Mouse (Mus musculus): ENCODE measurements around the gene Slc6a13.
A peak's percentile ranks its signal among the peaks of the same experiment; 100 is the strongest.

The Slc6a13 gene

DNA sequence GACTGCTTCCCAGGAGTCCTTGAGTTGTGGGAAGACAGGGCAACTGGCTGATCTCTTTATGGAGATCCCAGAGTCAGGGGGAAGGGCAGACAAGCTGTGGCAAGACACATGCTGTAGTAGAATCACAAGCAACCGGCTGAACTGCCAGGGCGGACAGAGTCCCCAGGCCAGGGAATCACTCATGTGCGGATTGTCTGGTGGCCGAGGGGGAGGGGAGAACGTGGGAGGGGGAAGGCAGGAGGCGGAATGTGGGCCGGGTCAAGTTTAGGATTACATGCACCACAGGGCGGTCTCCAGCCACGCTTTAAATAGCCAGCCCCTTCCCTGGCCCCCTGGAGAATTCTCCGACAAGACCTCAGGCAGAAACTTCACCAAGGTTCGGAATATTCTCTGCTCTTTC lies at the start of gene Slc6a13:
TSS of gene Slc6a13 (plus strand) at position 274 of the 400 bp plus-strand sequence.
- peak; percentile 67 for DNase-seq (ENCODE audit: extremely low spot score, low spot score)

DNA sequence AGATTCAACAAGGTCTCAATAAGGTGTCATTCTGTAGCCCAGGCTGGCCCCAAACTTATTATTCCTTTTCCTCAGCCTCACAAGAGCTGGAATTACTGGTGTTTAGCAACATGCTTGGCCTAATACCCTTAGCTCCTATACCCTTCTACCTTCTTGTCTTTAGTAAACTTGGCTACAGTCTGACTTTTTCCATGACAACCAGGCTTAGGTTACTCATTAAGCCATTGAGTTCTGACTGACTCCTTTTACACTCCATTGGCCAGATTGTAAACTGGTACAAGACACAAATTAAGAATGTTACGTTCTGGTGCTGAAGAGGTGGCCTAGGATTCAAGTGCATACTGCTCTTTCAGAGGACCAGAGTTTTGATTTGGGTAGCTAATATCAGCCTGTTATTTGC lies 49.6 kb upstream of the Slc6a13 start:
- DNase-seq (ENCODE audit: extremely low spot score, low spot score): no peak

DNA sequence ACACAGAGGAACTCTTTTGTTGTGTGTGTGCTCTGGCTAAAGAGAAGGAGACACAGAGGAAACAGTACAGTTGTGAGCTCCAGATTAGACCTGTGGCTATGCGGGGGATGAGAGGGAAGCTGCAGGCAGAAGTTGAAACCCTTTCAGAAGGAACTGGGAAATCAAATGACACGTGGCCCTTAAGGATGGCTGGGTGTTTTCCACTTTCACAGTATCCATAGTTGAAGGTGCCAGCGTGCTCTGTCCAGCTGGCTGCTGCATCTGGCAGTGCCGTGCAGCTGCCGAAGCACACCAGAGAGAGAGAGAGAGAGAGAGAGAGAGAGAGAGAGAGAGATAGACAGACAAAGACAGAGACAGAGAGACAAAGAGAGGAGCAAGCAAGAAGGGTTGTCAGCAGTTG lies 48.8 kb upstream of the Slc6a13 start:
- no peak for DNase-seq (ENCODE audit: extremely low spot score, low spot score)

DNA sequence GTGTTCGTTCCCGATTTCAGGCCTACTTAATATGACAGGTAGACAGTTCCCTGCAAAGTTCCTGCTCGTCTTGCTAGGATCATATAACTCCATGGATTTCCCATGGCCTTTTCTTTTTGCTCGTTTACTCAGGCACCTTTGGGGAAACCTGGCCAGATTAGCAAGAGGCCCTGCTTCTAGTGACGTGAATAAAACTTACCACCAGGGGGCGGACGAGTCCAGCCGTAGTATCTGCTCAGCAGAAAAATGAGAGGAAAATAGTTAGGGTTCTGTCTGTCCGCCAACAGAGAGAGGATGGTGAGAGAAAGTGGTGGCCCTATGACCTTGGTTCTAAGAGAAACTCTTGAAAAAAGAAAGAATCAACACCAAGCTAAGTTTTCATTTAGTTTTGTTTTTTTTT lies 39.5 kb upstream of the Slc6a13 start:
- peak; percentile 63 for DNase-seq (ENCODE audit: extremely low spot score, low spot score)

DNA sequence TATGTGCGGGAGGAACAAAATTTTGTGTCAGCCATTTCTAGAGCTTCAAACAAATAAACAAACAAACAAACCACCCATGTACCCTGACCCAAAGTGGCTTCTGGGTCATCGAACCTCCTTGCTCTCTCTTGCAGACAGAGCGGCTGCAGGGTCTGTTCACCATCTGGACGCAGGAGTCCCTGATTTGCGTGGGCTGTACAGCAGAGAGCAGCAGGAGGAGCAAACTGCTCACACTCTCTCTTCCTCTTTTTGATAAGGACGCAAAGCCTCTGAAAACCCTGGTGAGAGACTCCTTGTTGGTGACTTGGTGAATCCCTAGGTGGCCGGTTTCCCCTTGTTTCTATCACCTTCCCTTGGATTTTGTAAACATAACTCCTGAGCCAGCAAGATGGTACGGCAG lies 38.8 kb upstream of the Slc6a13 start:
- no peak for DNase-seq (ENCODE audit: extremely low spot score, low spot score)

DNA sequence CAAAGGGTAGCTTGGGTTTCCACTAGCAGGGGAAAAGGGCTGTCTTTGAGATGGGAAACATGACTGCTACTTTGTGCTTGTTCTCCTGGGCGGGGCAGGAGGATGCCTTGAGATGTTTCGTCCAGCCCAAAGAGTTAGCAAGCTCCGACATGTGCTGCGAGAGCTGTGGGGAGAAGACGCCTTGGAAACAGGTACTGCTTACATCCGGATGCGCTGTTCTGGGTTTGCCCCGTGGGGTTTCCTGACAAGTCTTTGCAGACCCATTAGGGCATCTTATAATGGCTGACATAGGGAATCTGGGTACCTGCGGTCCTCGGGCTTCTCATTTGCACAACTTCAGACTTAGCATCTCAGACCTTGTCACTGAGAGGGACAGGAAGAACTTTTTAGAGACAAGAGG lies 38.0 kb upstream of the Slc6a13 start:
- no peak for DNase-seq (ENCODE audit: extremely low spot score, low spot score)

DNA sequence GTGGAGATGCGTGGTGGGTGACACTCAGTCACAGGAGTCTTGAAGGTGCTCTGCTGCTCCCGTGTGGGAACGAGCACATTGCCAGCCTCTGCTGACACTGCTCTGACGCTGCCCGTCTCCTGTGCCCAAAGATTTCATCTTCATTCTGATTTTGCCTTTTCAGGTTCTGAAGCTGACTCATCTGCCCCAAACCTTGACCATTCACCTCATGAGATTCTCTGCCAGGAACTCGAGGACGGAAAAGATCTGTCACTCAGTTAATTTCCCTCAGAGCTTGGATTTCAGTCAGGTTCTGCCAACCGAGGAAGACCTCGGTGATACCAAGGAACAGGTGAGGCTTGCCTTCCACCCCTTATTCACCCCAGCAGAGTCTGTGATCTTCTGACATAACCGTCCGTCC lies 37.5 kb upstream of the Slc6a13 start:
- DNase-seq (ENCODE audit: extremely low spot score, low spot score): no peak

DNA sequence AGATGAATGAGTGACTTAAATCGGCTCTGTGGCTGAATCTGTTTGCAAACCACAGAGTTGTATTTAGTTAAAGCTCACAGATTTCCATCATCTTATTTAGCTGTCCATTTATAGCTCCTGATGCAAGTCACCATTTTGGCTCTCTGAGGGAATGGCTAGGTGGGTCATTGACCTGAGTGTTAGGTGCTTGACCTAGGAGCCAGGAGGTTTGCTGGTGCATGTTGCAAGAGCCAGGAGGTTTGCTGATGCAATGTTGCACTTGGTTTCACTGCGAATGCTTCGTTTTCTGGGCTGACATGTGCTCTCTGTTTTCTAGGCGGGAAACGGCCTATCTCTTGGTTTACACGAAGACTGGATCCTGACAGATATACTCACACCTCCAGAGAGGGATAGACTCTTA lies 29.9 kb upstream of the Slc6a13 start:
- DNase-seq (ENCODE audit: extremely low spot score, low spot score): no peak

DNA sequence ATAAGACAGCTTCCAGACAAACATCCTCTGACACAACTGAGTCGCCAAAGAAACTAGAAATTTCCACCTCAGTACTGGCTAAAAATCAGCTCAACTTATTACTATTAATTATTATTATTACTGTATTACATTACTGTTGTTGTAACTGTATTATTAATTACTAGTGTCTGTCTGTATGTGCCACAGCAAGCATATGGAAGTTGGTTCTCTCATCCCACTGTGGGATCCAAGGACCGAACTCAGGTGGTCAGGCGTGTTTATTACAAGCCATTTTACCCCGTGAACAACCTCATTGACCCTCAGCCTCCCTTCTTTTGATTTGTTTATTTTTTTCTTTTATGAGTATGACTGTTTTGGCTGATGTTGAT lies 28.3 kb upstream of the Slc6a13 start:
- no peak for DNase-seq (ENCODE audit: extremely low spot score, low spot score)

DNA sequence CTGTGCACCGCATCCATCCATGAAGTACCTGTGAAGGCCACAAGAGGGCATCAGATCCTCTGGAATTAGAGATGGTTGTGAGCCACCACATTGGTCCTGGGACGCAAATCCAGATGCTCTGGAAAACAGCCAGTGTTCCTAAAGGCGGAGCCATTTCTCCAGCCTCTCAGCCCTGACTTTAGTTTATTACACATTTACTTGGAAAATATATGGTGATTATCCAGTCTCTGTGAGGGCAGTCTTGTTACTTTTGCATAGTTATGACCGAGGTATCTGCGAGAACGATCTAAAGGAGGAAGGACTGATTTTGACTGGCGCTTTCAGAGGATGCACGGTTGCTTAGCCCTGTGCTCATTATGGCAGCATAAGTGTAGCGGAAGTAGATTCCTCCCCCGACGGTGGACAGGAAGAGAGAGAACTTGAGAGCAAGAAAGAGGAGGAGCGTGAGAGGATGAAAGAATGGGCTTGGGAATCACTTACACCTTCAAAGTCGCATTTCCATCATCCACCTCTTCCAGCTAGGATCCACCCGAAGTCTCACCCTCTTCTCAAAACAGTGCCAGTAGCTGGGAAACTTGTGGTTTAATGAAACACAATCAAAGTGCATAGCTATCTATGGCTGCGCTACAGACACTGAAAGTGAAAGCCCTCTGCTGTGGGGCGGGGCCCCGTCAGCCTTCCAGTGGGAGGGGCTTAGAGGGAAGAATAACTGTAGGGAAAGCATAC lies 27.8 kb upstream of the Slc6a13 start:
- DNase-seq (ENCODE audit: extremely low spot score, low spot score): peak; percentile 88

DNA sequence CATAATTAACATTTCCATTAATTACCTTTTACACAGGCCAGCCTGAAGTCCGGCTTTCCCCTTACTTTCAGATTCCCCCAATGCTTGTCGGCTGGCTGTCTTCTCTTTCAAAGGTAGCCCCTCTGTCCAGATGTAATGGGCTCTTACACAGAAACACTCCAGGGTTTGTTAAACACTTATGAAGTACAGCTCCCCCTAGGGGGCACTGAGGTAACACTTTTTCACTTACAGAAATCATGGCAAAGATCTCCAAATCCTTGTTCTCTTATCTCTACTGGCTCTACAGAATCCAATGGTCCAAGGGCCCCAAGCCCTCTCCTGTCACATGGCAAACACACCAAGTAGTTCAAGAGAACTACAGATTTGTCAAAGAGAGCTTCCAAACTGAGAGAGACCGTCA lies 25.7 kb upstream of the Slc6a13 start:
- DNase-seq (ENCODE audit: extremely low spot score, low spot score): no peak

DNA sequence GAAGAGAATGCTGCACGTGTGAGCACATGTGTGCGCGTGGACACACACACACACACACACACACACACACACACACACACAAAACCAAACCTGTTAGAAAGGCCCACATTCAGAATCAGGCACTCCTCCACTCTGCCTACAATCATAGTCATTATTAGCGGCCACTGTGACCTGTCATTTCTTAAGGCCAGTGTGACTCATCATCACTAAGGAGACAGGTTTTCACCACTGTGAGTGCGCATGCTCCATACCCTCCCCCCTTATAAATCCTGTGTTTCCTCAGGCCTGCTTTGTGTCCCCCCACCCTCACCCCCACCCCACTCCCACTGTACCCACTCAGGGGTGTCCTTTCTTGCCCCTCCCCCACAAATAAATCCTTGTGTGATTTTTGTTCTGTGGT lies 15.9 kb upstream of the Slc6a13 start:
- DNase-seq (ENCODE audit: extremely low spot score, low spot score): no peak

DNA sequence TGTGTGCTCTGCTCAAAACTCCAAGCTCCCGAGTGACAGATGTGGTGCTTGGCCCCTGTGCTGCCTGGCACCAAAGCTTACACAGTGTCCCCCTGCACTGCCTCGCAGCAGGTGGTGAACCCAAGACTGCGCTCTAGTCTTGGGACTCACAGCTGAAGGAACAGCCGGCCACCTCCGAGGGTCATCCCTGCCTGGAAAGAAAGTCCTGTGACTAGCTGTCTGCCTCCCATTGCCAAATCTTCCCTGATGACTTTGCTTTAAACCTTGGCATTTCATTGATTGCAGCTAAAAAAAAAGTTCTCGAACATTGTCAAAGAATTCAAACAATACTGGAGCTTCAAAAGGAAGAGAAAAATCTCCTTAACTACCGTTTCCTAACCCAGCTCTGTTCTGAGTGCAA lies 710 bp upstream of the Slc6a13 start:
- DNase-seq (ENCODE audit: extremely low spot score, low spot score): no peak

DNA sequence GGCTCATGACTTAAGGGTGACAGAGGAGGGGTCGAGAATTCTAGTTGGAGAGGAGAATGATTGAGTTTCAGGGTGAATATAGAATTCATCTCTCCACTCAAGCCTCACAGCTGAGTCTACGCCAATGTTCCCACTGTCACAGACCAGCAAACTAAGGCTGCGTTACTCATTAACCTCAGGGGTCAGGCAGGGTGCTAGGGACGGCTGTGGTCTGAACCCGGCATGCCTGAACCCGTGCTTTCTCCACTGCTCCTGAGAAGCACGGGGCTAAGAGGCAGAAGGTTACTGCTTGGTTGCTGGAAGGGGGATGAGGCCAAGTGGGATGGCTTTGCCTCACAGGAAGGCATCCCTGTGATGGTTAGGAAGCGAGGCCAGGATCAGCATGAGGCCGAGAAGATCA lies 477 bp downstream of the Slc6a13 start:
- no peak for DNase-seq (ENCODE audit: extremely low spot score, low spot score)

DNA sequence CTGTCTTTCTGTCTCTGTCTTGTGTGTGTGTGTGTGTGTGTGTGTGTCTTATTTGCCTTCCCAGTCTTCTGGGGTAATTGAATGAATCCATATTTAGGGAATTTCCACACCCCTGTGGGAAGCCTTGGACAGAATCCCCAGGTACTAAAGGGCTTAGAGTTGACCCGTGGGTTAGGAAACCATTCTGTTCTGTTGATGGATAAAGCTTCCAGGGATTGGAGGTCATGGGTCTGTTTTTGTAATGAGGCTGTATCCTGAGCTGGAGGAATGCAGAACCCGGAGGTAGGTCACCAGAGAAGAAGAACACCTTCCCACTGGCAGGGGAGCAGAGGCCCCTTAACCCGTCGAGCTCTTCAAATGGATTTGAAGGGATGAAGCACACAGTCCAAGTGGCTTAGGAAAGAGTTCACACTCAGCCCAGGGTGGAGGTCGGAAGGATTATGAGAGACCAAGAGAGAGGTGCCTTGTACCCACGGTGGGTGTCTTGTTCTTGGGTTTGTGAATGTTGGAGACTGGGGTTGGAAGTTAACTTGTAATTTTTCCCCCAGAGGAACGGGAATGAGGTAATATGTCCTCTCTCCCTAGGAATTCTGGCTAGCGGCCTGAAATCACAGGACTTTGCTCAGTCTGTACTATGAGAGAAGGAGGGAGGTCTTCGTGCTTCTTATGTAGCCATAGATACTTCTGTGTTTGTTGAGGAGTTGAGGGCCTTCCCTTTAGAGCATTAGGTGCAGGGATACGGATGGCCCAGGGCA lies 3.6 kb downstream of the Slc6a13 start:
- no peak for DNase-seq (ENCODE audit: extremely low spot score, low spot score)

DNA sequence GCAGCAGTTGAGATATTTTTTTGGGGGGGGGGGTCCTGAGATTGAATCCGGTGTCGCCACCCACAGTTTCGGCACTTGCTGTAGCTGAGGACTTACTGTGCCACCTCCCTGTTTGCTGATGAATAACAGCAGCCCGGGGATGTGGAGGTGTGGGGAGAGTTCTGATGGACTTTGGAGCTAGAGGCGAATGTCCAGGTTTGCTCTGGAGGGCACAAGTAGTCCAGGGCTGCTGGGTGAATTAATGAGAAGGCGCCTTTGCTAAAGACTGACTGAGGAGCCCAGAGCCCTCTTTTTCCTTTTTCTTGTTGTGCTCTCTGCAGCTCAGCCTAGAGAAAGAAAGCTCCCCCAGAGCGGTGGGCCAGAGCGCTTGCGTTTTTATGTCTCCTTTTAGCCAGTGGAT lies 4.6 kb downstream of the Slc6a13 start:
- DNase-seq (ENCODE audit: extremely low spot score, low spot score): no peak

DNA sequence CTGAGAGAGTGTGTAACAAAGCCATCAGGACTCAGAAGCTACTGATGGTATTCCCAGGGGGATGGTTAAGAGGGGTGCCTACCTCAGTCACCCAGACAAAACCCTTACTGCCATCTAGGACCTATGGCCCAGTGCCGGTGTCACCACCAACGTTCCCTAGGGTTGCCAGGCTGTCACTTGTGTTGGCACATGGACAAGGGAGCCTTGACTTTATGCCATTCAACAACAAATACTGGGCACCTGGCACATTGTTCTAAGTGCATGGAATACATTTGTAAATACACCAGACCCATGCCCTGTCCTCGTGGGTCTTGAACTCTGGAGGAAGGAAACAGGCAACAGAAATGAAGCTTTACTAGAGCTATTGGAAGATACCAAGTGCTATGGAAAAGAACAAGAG lies 5.5 kb downstream of the Slc6a13 start:
- DNase-seq (ENCODE audit: extremely low spot score, low spot score): no peak

DNA sequence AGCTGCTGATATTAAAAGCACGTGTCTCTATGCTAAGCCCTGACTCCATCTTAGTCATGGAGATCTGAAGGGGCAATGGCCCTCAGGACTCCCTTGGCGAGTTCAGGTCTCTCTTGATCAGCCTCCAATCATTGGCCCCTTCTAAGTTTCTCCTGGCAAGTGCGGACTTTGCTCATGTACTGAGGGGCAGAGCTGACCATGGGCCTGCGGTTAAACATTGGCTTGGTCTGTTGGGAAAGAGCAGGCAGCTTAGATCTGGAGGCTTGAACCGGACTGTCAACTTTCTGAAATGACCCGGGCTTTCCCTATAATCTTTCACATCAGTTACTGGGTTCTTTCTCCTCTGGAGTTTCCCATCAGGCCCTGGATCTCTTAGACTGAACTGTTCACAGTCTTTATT lies 11.0 kb downstream of the Slc6a13 start:
- no peak for DNase-seq (ENCODE audit: extremely low spot score, low spot score)

DNA sequence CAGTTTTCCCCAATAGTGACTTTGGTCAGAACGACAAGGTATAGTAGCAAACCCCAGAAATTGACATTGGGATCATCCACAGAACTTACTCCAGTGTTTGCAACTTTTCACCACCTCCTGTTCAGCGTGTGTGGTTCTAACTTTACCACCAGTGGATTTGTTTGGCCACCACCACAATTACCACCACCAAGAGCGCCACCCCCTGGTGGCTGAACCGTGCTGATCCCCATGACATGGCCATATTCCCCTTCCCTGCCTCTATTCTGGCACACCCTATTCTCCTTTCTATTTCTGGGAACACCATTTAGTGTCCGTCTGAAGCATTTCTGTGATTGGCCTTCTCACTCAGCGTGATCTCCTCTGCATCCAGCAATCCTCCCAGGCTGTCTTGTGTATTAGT lies 19.1 kb downstream of the Slc6a13 start:
- DNase-seq (ENCODE audit: extremely low spot score, low spot score): no peak

DNA sequence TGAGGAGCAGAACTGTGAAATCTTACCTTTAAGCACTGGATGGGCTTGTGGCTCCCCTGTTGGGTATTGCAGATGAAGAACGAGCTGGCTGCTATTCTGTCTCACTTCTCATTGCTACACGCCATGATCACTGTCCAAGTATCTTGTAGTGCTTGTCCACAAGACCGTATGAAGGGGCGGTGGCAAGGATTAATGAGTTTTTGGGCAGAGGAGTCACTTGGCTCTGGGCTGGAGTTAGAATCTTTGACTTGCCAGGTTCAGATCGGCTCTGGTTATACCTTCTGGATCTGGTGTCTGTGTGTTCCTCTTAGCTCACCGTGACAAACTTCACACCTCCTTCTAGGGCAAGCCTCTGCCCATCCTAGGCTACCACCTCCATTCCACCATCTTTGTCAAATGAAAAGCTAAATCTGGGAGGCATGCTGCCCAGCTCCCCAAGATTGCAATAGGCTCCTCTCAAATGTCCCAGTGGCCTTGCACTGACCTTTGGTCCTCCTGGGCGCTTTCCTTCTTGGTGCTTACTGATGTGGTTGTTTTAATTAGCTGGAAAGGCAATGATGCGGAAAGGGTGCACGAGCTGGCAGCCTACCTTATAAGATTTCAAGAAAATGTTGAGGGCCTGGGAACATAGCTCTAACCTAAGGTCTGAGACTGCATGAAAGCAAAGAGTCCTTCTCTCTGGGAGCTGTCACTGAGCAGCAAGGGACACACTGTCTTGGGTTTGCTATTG lies 22.5 kb downstream of the Slc6a13 start:
- no peak for DNase-seq (ENCODE audit: extremely low spot score, low spot score)

DNA sequence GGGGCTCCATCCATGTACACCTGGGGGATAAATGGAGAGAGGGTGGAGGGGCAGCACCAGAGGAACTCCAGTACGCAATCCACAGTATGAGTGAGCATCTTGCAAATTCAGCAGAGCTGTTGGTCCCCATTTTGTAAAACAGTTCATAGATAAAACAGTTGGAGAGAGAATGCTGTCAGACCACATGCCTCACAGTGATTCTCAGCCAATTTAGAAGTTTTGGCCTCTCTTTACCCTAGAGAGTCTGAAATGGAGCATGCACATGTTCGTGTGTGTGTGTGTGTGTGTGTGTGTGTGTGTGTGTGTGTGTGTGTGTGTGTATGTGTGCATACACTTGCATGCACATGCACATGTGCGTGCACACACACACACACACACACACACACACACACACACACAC lies 25.3 kb downstream of the Slc6a13 start:
- no peak for DNase-seq (ENCODE audit: extremely low spot score, low spot score)

DNA sequence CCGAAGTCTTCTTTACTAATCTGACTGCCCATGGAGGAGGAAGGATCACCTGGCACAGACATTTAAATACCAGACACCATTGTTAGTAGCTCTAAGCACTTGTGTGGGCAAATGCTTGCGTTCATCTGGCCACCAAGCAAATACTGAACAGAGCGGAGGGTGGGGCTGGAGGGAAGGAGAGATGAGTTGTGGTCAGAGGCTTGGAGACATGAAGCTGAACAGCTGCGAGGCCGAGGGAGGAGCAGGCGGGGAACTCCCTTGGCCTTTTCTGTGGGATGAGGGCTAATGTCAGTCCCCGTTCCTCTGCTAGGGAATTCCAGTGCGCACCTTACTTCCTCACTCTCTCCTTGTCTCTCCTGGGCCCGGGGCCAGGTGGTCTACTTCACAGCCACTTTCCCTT lies 25.7 kb downstream of the Slc6a13 start:
- DNase-seq (ENCODE audit: extremely low spot score, low spot score): no peak
